ENCODE assay signal across 8 mouse cellular contexts in the genomic region with DNA sequence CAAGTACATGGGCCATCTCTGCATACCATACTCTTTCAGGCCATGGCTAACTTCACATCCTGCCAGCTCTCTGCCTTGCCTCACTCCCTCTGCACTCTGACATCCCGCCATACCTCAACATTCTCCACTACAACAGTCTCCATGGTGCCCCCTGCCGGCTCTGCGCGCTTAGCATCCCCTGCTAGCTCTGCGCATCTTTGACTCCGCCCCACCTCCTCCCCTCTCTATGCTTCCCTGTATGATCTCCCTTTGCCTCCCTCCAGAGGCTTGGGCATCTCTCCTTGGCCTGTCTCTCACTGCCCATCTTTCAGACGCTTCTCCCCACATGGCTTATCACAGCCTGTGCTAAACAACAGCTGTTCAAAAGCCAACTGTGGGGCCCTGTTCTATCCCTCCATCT.
DNase-seq lines count a peak whose midpoint lies in the region; ATAC-seq and TF ChIP-seq lines count a peak whose summit lies in the region.
"Had no signal": no experiment of that assay in that cellular context is flagged by ENCODE, and none has a peak within 500 bp of the region (broad histone marks: within the 10 kb centered on the region; RNA-seq: fewer than 3 reads in every experiment).

No protein-coding gene starts in this region.

- no peaks in the 10 kb centered on the region for H3K4me1 ChIP-seq in forebrain, postnatal 0 days (ENCODE audit: insufficient read depth)
- H3K4me1 ChIP-seq in hindbrain, embryonic 15.5 days (replicated peaks) = 0 out of 2 replicates have a peak, but pooled peaks cover 11% of the 10 kb centered on the region
- peaks cover 9% of the 10 kb centered on the region for H3K4me1 ChIP-seq in midbrain, embryonic 13.5 days (replicated peaks)

- H3K9ac ChIP-seq in forebrain, postnatal 0 days = no peak overlapping the region
- no peak overlapping the region for H3K9ac ChIP-seq in hindbrain, embryonic 15.5 days
- no peak overlapping the region for H3K9ac ChIP-seq in midbrain, embryonic 13.5 days (replicated peaks)
- H3K9ac ChIP-seq: limb, embryonic 12.5 days had no signal

- no peaks in the 10 kb centered on the region for H3K36me3 ChIP-seq in forebrain, postnatal 0 days (ENCODE audit: insufficient read depth)
- no peaks in the 10 kb centered on the region for H3K36me3 ChIP-seq in hindbrain, embryonic 15.5 days
- no peaks in the 10 kb centered on the region for H3K36me3 ChIP-seq in midbrain, embryonic 13.5 days
- H3K36me3 ChIP-seq: limb, embryonic 12.5 days had no signal

- WGBS in forebrain, postnatal 0 days = 7% methylated on average over 7 of the region's 7 CpGs
- 11% methylated on average over 7 of the region's 7 CpGs for WGBS in hindbrain, embryonic 15.5 days
- 6% methylated on average over 7 of the region's 7 CpGs for WGBS in midbrain, embryonic 13.5 days

- peak; percentile 56 for ATAC-seq in forebrain, postnatal 0 days
- ATAC-seq in hindbrain, embryonic 15.5 days (ENCODE audit: low FRiP score, low read depth) = peak; percentile 40; the same call in 1 of the 2 replicates
- ATAC-seq in midbrain, embryonic 13.5 days = peak; percentile 65

- no peak overlapping the region for H3K4me2 ChIP-seq in forebrain, postnatal 0 days (ENCODE audit: low read depth)
- no peak overlapping the region for H3K4me2 ChIP-seq in hindbrain, embryonic 15.5 days
- H3K4me2 ChIP-seq in midbrain, embryonic 13.5 days (replicated peaks) = no peak overlapping the region
- H3K4me2 ChIP-seq: limb, embryonic 12.5 days had no signal

- no peak overlapping the region for H3K4me3 ChIP-seq in forebrain, postnatal 0 days (ENCODE audit: low read depth, low read length)
- H3K4me3 ChIP-seq in hindbrain, embryonic 15.5 days = no peak overlapping the region
- no peak overlapping the region for H3K4me3 ChIP-seq in midbrain, embryonic 13.5 days (replicated peaks)
- H3K4me3 ChIP-seq: limb, embryonic 12.5 days had no signal

- peak; percentile 70 for TF ChIP-seq CTCF in forebrain, postnatal 0 days (IDR thresholded peaks at IDR 0.05; ENCODE audit: low read depth)

- no peaks in the 10 kb centered on the region for H3K27me3 ChIP-seq in forebrain, postnatal 0 days (ENCODE audit: insufficient read depth, low read length)
- no peaks in the 10 kb centered on the region for H3K27me3 ChIP-seq in hindbrain, embryonic 15.5 days
- H3K27me3 ChIP-seq in midbrain, embryonic 13.5 days = peaks cover 5% of the 10 kb centered on the region; the same call in 1 of the 2 replicates
- H3K27me3 ChIP-seq: limb, embryonic 12.5 days had no signal

- H3K27ac ChIP-seq in forebrain, postnatal 0 days (ENCODE audit: low read depth, low read length) = no peak overlapping the region
- no peak overlapping the region for H3K27ac ChIP-seq in hindbrain, embryonic 15.5 days (replicated peaks)
- no peak overlapping the region; the same call in 1 of the 2 replicates for H3K27ac ChIP-seq in midbrain, embryonic 13.5 days
- H3K27ac ChIP-seq: limb, embryonic 12.5 days had no signal

- no peaks in the 10 kb centered on the region for H3K9me3 ChIP-seq in forebrain, postnatal 0 days (ENCODE audit: low read length)
- no peaks in the 10 kb centered on the region for H3K9me3 ChIP-seq in hindbrain, embryonic 15.5 days
- H3K9me3 ChIP-seq in midbrain, embryonic 13.5 days = no peaks in the 10 kb centered on the region
- H3K9me3 ChIP-seq: limb, embryonic 12.5 days had no signal

- peak; percentile 76 to 92 for DNase-seq in adrenal gland, adult (ENCODE audit: inconsistent age in 2 of 2, low spot score in 1 of 2)
- peak; percentile 90 to 92 for DNase-seq in cerebellum, adult 18-20 months
- DNase-seq in forebrain, postnatal 0 days = peak; percentile 61
- peak; percentile 71 to 78 for DNase-seq in left cerebral cortex, adult 18-20 months (ENCODE audit: low spot score in 2 of 2)
- DNase-seq in spleen, postnatal 4 days (ENCODE audit: low spot score in 2 of 2) = peak; percentile 37 to 73
